Mouse (Mus musculus) myocyte (in vitro differentiated cells): ENCODE measurements around the gene Cacna1s.

Experiments
- E2F4 ChIP-seq: IDR thresholded peaks from one replicate; pipeline ENCODE4 v1.6.1; 2011; ENCODE audit warnings: mild to moderate bottlenecking, control low read depth, moderate library complexity; ENCODE audit not compliant: insufficient read depth
- MYOG ChIP-seq, 3 experiments: IDR thresholded peaks; one replicate each; pipeline ENCODE4 v1.6.1; 2011; ENCODE audit warnings: control low read depth in 2 of 3, low read depth in 2 of 3, mild to moderate bottlenecking in 2 of 3; ENCODE audit not compliant: insufficient read length in 2 of 3, control insufficient read depth in 1 of 3, insufficient read depth in 1 of 3
- POLR2A ChIP-seq: IDR thresholded peaks from one replicate; pipeline ENCODE4 v1.6.1; 2011; ENCODE audit warnings: low read depth, mild to moderate bottlenecking, control low read depth, moderate library complexity; ENCODE audit not compliant: insufficient read length
- TCF12 ChIP-seq: IDR thresholded peaks from one replicate; pipeline ENCODE4 v1.6.1; 2011; ENCODE audit warnings: mild to moderate bottlenecking, control low read depth; ENCODE audit not compliant: poor library complexity, insufficient read depth, severe bottlenecking
- TCF3 ChIP-seq: IDR thresholded peaks from one replicate; pipeline ENCODE4 v1.6.1; 2011; ENCODE audit warnings: low read depth, control low read depth; ENCODE audit not compliant: insufficient read length

DNA sequence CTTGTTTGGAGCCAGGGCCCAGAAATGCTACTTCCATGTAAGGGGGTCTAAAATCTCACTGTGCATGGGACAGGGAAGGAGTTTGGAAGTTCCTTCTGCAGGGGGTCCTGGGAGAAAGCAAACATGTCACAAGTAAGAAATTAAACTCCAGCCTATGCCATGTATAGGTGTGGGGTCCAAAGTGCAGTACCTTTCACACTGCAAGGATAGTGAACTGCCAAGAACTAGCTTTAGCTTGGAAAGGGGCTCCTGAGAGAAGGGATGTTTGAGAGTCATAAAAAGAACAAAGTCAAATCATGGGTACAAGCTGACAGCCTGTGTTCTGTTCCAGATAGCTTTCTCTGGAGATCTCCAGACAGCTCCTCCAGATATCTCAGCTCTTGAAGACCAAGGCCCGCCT, 28.6 kb downstream of the Cacna1s start:
- no peak for TF ChIP-seq POLR2A
- TF ChIP-seq TCF12, result no peak
- no peak for TF ChIP-seq TCF3
- TF ChIP-seq MYOG (IDR thresholded peaks at IDR 0.05; ENCODE audit: control insufficient read depth in 1 of 3, insufficient read depth in 1 of 3, insufficient read length in 2 of 3, low read depth in 2 of 3), result no peak
- no peak for TF ChIP-seq E2F4
